Mouse (Mus musculus): Measurements from ENCODE around the gene Irgm2. TPM values are rescaled to one million over a fixed set of nuclear protein-coding genes. Genes with fewer than 3 reads are reported as not detected.

The Irgm2 gene
- polyA plus RNA-seq, 1 experiment from 2014 or later: 2.6 TPM

GRCm38 (mm10) chr11:58183579-58183978 is 15.8 kb upstream of the Irgm2 start:
- H3K27ac ChIP-seq: no peak overlapping the region
- H3K4me1 ChIP-seq: no peaks in the 10 kb centered on the region
- no peak overlapping the region for H3K4me2 ChIP-seq
- 91% methylated on average over 3 of the region's 3 CpGs for WGBS
- H3K9me3 ChIP-seq: no peaks in the 10 kb centered on the region
- no peak for ATAC-seq (ENCODE audit: insufficient number of reproducible peaks, low FRiP score, low TSS enrichment, low read depth)
- no peak overlapping the region for H3K9ac ChIP-seq
- no peaks in the 10 kb centered on the region for H3K27me3 ChIP-seq
- peaks cover 7% of the 10 kb centered on the region; the same call in 1 of the 2 replicates for H3K36me3 ChIP-seq
- no peak overlapping the region for H3K4me3 ChIP-seq

- no peak overlapping the region for H3K9ac ChIP-seq
- no peaks in the 10 kb centered on the region for H3K9me3 ChIP-seq
- no peaks in the 10 kb centered on the region for H3K27me3 ChIP-seq
- WGBS: 90% methylated on average over 6 of the region's 6 CpGs
- no peak for ATAC-seq (ENCODE audit: insufficient number of reproducible peaks, low FRiP score, low TSS enrichment, low read depth)
- H3K36me3 ChIP-seq: no peaks in the 10 kb centered on the region
- no peaks in the 10 kb centered on the region for H3K4me1 ChIP-seq
- no peak overlapping the region for H3K27ac ChIP-seq
- no peak overlapping the region for H3K4me3 ChIP-seq
- H3K4me2 ChIP-seq: no peak overlapping the region
Observed at GRCm38 (mm10) chr11:58189675-58190074, 9.7 kb upstream of the Irgm2 start.

DNA sequence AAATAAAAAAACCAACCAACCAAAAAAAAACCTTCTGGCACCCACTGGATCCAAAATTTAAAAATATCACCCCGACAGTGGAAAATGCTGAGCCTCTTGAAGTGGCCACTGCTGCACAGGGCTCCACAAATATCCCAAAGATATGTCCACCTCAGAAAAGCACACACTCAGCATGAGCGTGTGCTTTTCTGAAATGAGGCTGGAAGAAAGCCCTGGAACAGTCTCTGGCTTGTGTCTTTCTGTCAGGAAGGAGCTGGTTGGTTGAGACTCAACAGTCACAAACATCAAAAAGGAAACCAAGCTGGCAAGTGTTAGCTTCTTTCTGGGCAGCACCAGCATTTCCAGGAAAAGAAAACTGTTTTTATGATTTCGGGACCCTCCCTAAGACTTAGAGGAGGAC is 6.1 kb upstream of the Irgm2 start:
- WGBS: 70% methylated on average over 3 of the region's 3 CpGs
- Histone ChIP-seq H3K4me1 (no peaks in the 10 kb centered on the region), H3K4me3 (no peak overlapping the region), H3K4me2 (no peak overlapping the region), H3K9me3 (no peaks in the 10 kb centered on the region), H3K36me3 (no peaks in the 10 kb centered on the region), H3K9ac (no peak overlapping the region), H3K27me3 (no peaks in the 10 kb centered on the region), H3K27ac (no peak overlapping the region)
- ATAC-seq (ENCODE audit: insufficient number of reproducible peaks, low FRiP score, low TSS enrichment, low read depth): no peak

DNA sequence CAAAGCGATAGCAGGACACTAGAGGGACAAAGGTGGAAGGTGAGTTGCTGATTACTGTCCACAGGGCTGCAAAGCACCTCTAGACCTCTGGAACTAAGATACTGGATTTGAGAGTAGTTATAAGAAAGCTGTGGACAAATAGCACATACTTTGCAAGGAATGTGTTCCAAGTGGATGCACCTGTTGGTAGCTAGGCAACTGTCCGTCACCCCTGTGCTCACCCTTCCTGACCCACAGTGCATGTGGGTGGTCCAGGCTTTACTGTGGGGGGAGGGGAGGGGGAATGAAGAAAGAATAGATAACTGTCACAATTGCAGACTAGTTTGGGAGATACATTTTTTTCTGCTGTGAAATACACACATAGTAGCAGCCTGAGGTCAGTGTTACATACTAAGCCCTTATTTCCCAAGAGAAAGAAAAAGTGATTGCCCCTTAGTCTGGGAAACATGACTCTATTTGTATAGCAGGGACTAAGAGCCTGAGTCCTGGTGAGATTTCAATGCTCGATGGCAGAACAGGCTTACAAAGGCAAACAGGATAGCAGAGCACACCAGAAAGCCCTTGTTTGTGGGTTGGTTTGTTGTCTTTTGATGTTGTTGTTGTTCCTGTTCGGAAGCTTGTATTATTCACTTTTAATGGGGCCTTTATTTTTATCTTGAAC is 5.4 kb upstream of the Irgm2 start:
- Histone ChIP-seq H3K4me2 (no peak overlapping the region), H3K9me3 (no peaks in the 10 kb centered on the region), H3K9ac (no peak overlapping the region), H3K4me1 (no peaks in the 10 kb centered on the region), H3K36me3 (no peaks in the 10 kb centered on the region), H3K4me3 (no peak overlapping the region), H3K27me3 (no peaks in the 10 kb centered on the region), H3K27ac (no peak overlapping the region)
- 60% methylated on average over 4 of the region's 4 CpGs for WGBS
- no peak for ATAC-seq (ENCODE audit: insufficient number of reproducible peaks, low FRiP score, low TSS enrichment, low read depth)

DNA sequence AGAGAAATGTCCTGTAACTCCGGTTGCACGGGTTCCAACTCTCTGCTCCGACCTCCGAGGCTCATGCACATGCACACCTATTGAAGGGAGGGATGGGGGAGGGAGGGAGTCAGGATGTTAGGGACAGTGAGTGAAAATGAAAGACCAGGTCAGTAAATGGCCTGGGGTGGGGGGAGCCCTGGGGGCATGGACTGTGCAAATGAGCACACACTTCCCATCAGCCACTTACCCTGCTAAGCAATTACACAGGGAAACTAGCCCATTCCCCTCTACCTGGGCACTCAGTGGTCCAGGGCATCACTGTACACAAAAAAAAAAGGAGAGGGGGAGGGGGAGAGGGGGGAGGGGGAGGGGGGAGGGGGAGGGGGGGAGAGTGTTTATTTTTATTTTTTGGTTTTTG is 755 bp upstream of the Irgm2 start:
- no peak overlapping the region for H3K27ac ChIP-seq
- no peaks in the 10 kb centered on the region for H3K9me3 ChIP-seq
- WGBS: 79% methylated on average over 4 of the region's 4 CpGs
- H3K9ac ChIP-seq: no peak overlapping the region
- no peaks in the 10 kb centered on the region for H3K36me3 ChIP-seq
- no peaks in the 10 kb centered on the region for H3K27me3 ChIP-seq
- ATAC-seq (ENCODE audit: insufficient number of reproducible peaks, low FRiP score, low TSS enrichment, low read depth): no peak
- H3K4me3 ChIP-seq: peak overlapping the region; percentile 60
- peak overlapping the region; percentile 65 for H3K4me2 ChIP-seq
- no peaks in the 10 kb centered on the region for H3K4me1 ChIP-seq

DNA sequence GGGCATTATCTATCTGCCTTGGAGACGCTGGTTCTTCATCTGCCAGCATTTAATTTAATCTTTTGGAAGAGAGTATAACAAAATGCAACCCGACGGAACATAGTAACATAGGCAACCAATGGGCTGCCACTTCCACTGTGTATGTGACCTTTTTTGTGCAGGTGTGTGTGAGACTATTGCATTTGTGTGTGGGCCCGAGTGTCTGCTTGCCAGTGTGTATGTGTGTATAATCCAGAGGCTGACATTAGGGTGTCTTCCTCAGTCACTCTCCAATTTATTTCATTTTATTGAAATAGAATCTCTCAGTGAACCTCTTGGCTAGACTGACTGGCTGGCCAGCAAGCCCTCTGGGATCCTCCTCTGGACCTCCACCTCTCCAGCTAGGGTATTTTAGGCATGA is 808 bp downstream of the Irgm2 start:
- H3K27me3 ChIP-seq: no peaks in the 10 kb centered on the region
- H3K4me3 ChIP-seq: no peak overlapping the region
- no peak overlapping the region for H3K9ac ChIP-seq
- no peaks in the 10 kb centered on the region for H3K36me3 ChIP-seq
- no peak overlapping the region for H3K4me2 ChIP-seq
- no peaks in the 10 kb centered on the region for H3K9me3 ChIP-seq
- H3K4me1 ChIP-seq: no peaks in the 10 kb centered on the region
- WGBS: 80% methylated on average over 4 of the region's 4 CpGs
- no peak for ATAC-seq (ENCODE audit: insufficient number of reproducible peaks, low FRiP score, low TSS enrichment, low read depth)
- no peak overlapping the region for H3K27ac ChIP-seq

DNA sequence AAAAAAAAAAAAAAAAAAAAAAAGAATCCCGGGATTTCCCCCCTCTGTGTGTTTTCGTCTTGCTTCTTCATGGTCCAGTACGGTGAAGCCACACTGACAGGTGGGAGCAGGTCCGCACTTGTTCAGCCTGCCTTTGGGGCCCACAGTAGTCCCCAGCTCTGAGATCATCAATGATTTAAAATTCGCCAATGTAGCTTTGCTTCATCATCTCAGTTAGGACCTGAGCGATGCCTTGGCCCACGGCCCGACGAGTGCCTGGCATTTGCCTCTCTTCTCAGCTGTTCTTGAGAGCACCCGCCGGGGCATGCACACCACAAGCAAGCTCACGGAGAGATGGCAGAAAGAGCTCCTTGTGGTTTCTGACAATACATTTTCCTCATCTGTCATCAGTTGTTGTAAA is 1.6 kb downstream of the Irgm2 start:
- ATAC-seq (ENCODE audit: insufficient number of reproducible peaks, low FRiP score, low TSS enrichment, low read depth): no peak
- Histone ChIP-seq H3K36me3 (no peaks in the 10 kb centered on the region), H3K4me2 (no peak overlapping the region), H3K9ac (no peak overlapping the region), H3K4me1 (no peaks in the 10 kb centered on the region), H3K4me3 (no peak overlapping the region), H3K27ac (no peak overlapping the region), H3K27me3 (no peaks in the 10 kb centered on the region), H3K9me3 (no peaks in the 10 kb centered on the region)
- WGBS: 81% methylated on average over 12 of the region's 12 CpGs

GRCm38 (mm10) chr11:58210321-58210886 is 11.0 kb downstream of the Irgm2 start:
- no peak for ATAC-seq (ENCODE audit: insufficient number of reproducible peaks, low FRiP score, low TSS enrichment, low read depth)
- Histone ChIP-seq H3K27me3 (no peaks in the 10 kb centered on the region), H3K27ac (no peak overlapping the region), H3K4me1 (peaks cover 7% of the 10 kb centered on the region; the same call in 1 of the 2 replicates), H3K4me2 (no peak overlapping the region), H3K4me3 (no peak overlapping the region), H3K36me3 (no peaks in the 10 kb centered on the region), H3K9ac (no peak overlapping the region), H3K9me3 (no peaks in the 10 kb centered on the region)
- WGBS: 93% methylated on average over 1 of the region's 1 CpGs

DNA sequence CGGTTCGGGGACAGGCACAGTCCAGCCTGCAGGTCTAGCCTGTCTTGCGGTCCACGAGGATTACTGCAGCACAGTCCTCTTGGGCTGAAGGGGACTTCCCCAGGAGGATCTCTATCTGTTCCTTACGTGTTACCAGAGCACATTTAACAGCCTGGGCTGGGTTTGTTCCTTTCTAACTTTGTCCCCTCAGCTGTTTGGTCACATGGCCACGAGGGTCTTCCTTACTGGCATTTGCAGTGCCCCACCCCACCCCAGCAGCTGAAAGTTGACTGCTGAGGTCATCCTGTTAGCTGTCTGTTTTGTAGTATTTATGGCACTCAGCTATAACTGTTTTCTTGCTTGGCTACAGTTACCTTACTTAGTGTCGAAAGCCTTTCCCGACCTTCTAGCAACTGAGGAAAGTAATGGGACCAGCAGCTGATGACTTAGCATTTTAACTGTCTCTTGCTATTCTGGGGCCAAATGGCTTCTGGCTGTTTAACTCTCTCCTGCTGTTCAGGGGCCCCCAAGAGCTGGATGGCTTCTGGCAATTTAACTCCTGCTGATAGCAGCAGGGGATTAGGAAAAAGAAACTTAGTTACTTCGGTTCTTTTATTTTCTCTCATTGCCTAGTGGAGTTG is 11.8 kb downstream of the Irgm2 start:
- no peak overlapping the region for H3K4me2 ChIP-seq
- ATAC-seq (ENCODE audit: insufficient number of reproducible peaks, low FRiP score, low TSS enrichment, low read depth): peak; percentile 67
- no peaks in the 10 kb centered on the region for H3K9me3 ChIP-seq
- H3K27me3 ChIP-seq: no peaks in the 10 kb centered on the region
- H3K27ac ChIP-seq: 0 out of 2 replicates have a peak overlapping the region, but pooled peaks have one; percentile 13
- 22% methylated on average over 9 of the region's 9 CpGs for whole genome bisulfite sequencing
- H3K36me3 ChIP-seq: no peaks in the 10 kb centered on the region
- no peak overlapping the region for H3K4me3 ChIP-seq
- peaks cover 7% of the 10 kb centered on the region; the same call in 1 of the 2 replicates for H3K4me1 ChIP-seq
- no peak overlapping the region for H3K9ac ChIP-seq

DNA sequence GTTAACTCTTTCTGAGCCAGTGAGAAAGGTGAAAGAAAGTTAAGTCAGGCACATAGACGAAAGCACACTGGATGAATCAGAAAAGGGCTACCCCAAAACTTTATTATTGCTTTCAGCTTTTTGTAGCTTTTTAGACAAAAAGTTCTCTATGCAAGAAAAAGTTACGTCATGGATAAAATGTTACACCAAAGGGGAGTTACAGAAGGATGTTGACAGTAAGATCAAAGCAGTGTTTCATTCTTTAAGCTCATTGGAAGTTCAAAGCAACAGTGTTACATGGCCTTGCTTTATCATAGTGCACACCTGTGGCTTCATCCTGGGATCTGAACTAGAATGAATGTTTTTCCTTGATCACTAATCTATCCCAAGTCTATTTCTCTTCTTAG is 12.3 kb downstream of the Irgm2 start:
- H3K9me3 ChIP-seq: no peaks in the 10 kb centered on the region
- H3K4me3 ChIP-seq: no peak overlapping the region
- ATAC-seq (ENCODE audit: insufficient number of reproducible peaks, low FRiP score, low TSS enrichment, low read depth): no peak
- H3K36me3 ChIP-seq: no peaks in the 10 kb centered on the region
- no peak overlapping the region for H3K9ac ChIP-seq
- H3K27me3 ChIP-seq: no peaks in the 10 kb centered on the region
- 0 out of 2 replicates have a peak overlapping the region, but pooled peaks have one; percentile 13 for H3K27ac ChIP-seq
- 17% methylated on average over 2 of the region's 2 CpGs for WGBS
- H3K4me1 ChIP-seq: peaks cover 7% of the 10 kb centered on the region; the same call in 1 of the 2 replicates
- no peak overlapping the region for H3K4me2 ChIP-seq

DNA sequence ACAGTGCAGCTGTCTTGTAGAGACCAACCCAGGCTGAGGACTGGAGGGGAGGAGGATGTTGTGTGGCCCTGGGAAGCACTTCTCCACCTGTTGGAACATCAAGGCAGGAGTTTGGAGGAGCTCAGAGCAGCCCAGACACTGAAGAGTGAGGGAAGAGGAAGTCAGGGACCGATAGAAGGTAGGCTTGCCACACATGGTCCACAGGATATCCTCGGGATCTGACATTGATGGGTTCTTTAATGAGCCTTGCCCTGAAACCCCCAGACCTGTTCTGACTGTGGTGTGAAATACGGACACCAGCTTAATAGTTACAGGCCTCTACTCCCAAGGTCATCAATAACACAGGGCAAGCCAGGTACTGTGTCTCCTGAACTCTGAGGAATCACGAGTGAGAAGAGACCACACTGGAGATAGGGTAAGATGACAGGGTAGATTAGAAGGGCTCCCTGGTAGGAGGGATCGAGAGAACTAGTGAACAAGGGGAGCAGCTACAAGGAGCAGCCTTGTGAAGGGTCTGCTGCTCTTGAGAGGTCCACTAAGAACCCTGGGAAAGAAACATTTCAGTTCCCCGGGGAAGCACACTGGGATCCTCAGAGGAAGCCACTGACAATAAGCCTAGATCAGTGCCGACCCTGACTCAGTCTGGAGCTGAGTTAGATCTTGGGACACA is 14.4 kb downstream of the Irgm2 start:
- H3K27ac ChIP-seq: no peak overlapping the region
- peaks cover 7% of the 10 kb centered on the region; the same call in 1 of the 2 replicates for H3K4me1 ChIP-seq
- H3K4me2 ChIP-seq: no peak overlapping the region
- no peaks in the 10 kb centered on the region for H3K27me3 ChIP-seq
- ATAC-seq (ENCODE audit: insufficient number of reproducible peaks, low FRiP score, low TSS enrichment, low read depth): no peak
- no peak overlapping the region for H3K9ac ChIP-seq
- H3K36me3 ChIP-seq: no peaks in the 10 kb centered on the region
- peak overlapping the region; percentile 41; the same call in 1 of the 2 replicates for H3K4me3 ChIP-seq
- no peaks in the 10 kb centered on the region for H3K9me3 ChIP-seq
- 81% methylated on average over 7 of the region's 7 CpGs for WGBS
